Mouse (Mus musculus) brain, embryonic 14.5 days (tissue): ENCODE measurements around the gene Rpl22.

ENCODE experiments used
- CTCF ChIP-seq: fragments of 200-500 bp; IDR thresholded peaks from 2 replicates; pipeline ENCODE4 v1.5.1; 2012; ENCODE audit warnings: inconsistent platforms, mild to moderate bottlenecking, moderate library complexity, borderline replicate concordance; ENCODE audit not compliant: insufficient read depth, insufficient read length; ENCODE audit errors: extremely low read depth
- POLR2A ChIP-seq: fragments of 200-500 bp; IDR thresholded peaks from 2 replicates; pipeline ENCODE4 v1.6.1; 2012; ENCODE audit warnings: mild to moderate bottlenecking, inconsistent platforms, borderline replicate concordance; ENCODE audit not compliant: poor library complexity, insufficient read depth, insufficient read length, severe bottlenecking; ENCODE audit errors: extremely low read depth

GRCm38 (mm10) chr4:152304685-152305084, 20.9 kb upstream of the Rpl22 start:
- TF ChIP-seq CTCF (no peak), POLR2A (no peak)
